Mouse (Mus musculus): ENCODE data around the gene Hivep3.

GRCm38 (mm10) chr4:120047060-120047459 lies 313.5 kb downstream of the Hivep3 start:
- no peak for TF ChIP-seq POLR2A (IDR thresholded peaks at IDR 0.05; ENCODE audit: extremely low read depth, insufficient read depth, low read length)
- TF ChIP-seq CTCF (IDR thresholded peaks at IDR 0.05; ENCODE audit: low read depth, low read length): no peak
